Mouse (Mus musculus): ENCODE measurements around the gene Spcs2. TPM values are rescaled to one million over a fixed set of nuclear protein-coding genes. Genes with fewer than 3 reads are reported as not detected.
A peak's percentile ranks its signal among the peaks of the same experiment; 100 is the strongest.

Spcs2 gene
- polyA plus RNA-seq, 1 experiment from 2014 or later, result 318 TPM

GRCm38 (mm10) chr7:99889175-99889880 lies 26.1 kb upstream of the Spcs2 start:
- Histone ChIP-seq H3K27me3 (replicated peaks; ENCODE audit: insufficient read depth, low read length) (no peaks in the 10 kb centered on the region), H3K9ac (replicated peaks; ENCODE audit: low read depth) (no peak overlapping the region), H3K27ac (ENCODE audit: low read length) (no peak overlapping the region), H3K36me3 (ENCODE audit: insufficient read depth, low read length) (no peaks in the 10 kb centered on the region), H3K4me1 (ENCODE audit: insufficient read depth, low read depth, low read length) (no peaks in the 10 kb centered on the region), H3K4me3 (ENCODE audit: low read depth, low read length) (no peak overlapping the region), H3K4me2 (replicated peaks; ENCODE audit: low read depth, low read length) (no peak overlapping the region), H3K9me3 (ENCODE audit: low read length) (no peaks in the 10 kb centered on the region)
- WGBS, result 27% methylated on average over 10 of the region's 10 CpGs
- TF ChIP-seq CTCF (IDR thresholded peaks at IDR 0.05) (peak; percentile 58), EP300 (IDR thresholded peaks at IDR 0.05) (no peak)
- ATAC-seq (no peak; the same call in 1 of the 2 replicates), DNase-seq (ENCODE audit: low spot score) (no peak)

- ATAC-seq, result no peak
- Histone ChIP-seq H3K9ac (replicated peaks; ENCODE audit: low read depth) (no peak overlapping the region), H3K9me3 (ENCODE audit: low read length) (no peaks in the 10 kb centered on the region), H3K4me2 (replicated peaks; ENCODE audit: low read depth, low read length) (no peak overlapping the region), H3K4me3 (ENCODE audit: low read depth, low read length) (no peak overlapping the region), H3K27me3 (replicated peaks; ENCODE audit: insufficient read depth, low read length) (no peaks in the 10 kb centered on the region), H3K4me1 (ENCODE audit: insufficient read depth, low read depth, low read length) (no peaks in the 10 kb centered on the region), H3K36me3 (ENCODE audit: insufficient read depth, low read length) (no peaks in the 10 kb centered on the region), H3K27ac (ENCODE audit: low read length) (no peak overlapping the region)
- no peak for DNase-seq (ENCODE audit: low spot score)
- TF ChIP-seq CTCF (IDR thresholded peaks at IDR 0.05) (no peak), EP300 (IDR thresholded peaks at IDR 0.05) (no peak)
Measured at GRCm38 (mm10) chr7:99887743-99888142, 24.5 kb upstream of the Spcs2 start.

GRCm38 (mm10) chr7:99887230-99887735 lies 24.0 kb upstream of the Spcs2 start:
- 81% methylated on average over 2 of the region's 2 CpGs for WGBS
- H3K27me3 ChIP-seq (replicated peaks; ENCODE audit: insufficient read depth, low read length), result no peaks in the 10 kb centered on the region
- TF ChIP-seq EP300 (IDR thresholded peaks at IDR 0.05) (no peak), CTCF (IDR thresholded peaks at IDR 0.05) (no peak)
- H3K27ac ChIP-seq (ENCODE audit: low read length), result no peak overlapping the region
- H3K4me3 ChIP-seq (ENCODE audit: low read depth, low read length), result no peak overlapping the region
- ATAC-seq, result no peak
- no peak for DNase-seq (ENCODE audit: low spot score)
- H3K4me1 ChIP-seq (ENCODE audit: insufficient read depth, low read depth, low read length), result no peaks in the 10 kb centered on the region
- H3K4me2 ChIP-seq (replicated peaks; ENCODE audit: low read depth, low read length), result no peak overlapping the region
- H3K9ac ChIP-seq (replicated peaks; ENCODE audit: low read depth), result no peak overlapping the region
- H3K9me3 ChIP-seq (ENCODE audit: low read length), result no peaks in the 10 kb centered on the region
- no peaks in the 10 kb centered on the region for H3K36me3 ChIP-seq (ENCODE audit: insufficient read depth, low read length)

- 68% methylated on average over 2 of the region's 2 CpGs for WGBS
- no peak for ATAC-seq
- H3K36me3 ChIP-seq (ENCODE audit: insufficient read depth, low read length), result no peaks in the 10 kb centered on the region
Measured at GRCm38 (mm10) chr7:99878254-99878653, 15.0 kb upstream of the Spcs2 start.

GRCm38 (mm10) chr7:99876345-99876744 lies 13.1 kb upstream of the Spcs2 start:
- WGBS, result 0% methylated on average over 3 of the region's 3 CpGs
- ATAC-seq (peak; percentile 62; the same call in 1 of the 2 replicates), DNase-seq (ENCODE audit: low spot score) (peak; percentile 86)
- H3K9ac ChIP-seq (replicated peaks; ENCODE audit: low read depth), result no peak overlapping the region
- H3K36me3 ChIP-seq (ENCODE audit: insufficient read depth, low read length), result no peaks in the 10 kb centered on the region
- no peak overlapping the region for H3K4me2 ChIP-seq (replicated peaks; ENCODE audit: low read depth, low read length)
- no peaks in the 10 kb centered on the region for H3K9me3 ChIP-seq (ENCODE audit: low read length)
- no peaks in the 10 kb centered on the region for H3K27me3 ChIP-seq (replicated peaks; ENCODE audit: insufficient read depth, low read length)
- H3K27ac ChIP-seq (ENCODE audit: low read length), result no peak overlapping the region
- no peak for TF ChIP-seq EP300 (IDR thresholded peaks at IDR 0.05)
- TF ChIP-seq CTCF (IDR thresholded peaks at IDR 0.05), result peak; percentile 94
- no peak overlapping the region for H3K4me3 ChIP-seq (ENCODE audit: low read depth, low read length)
- H3K4me1 ChIP-seq (ENCODE audit: insufficient read depth, low read depth, low read length), result 0 out of 2 replicates have a peak, but pooled peaks cover 2% of the 10 kb centered on the region

More at GRCm38 (mm10) chr7:99878254-99878653, 15.0 kb upstream of the Spcs2 start:
- H3K9me3 ChIP-seq (ENCODE audit: low read length), result no peaks in the 10 kb centered on the region
- TF ChIP-seq EP300 (IDR thresholded peaks at IDR 0.05) (no peak), CTCF (IDR thresholded peaks at IDR 0.05) (no peak)
- H3K27ac ChIP-seq (ENCODE audit: low read length), result no peak overlapping the region
- H3K4me2 ChIP-seq (replicated peaks; ENCODE audit: low read depth, low read length), result no peak overlapping the region
- H3K4me1 ChIP-seq (ENCODE audit: insufficient read depth, low read depth, low read length), result 0 out of 2 replicates have a peak, but pooled peaks cover 2% of the 10 kb centered on the region
- H3K27me3 ChIP-seq (replicated peaks; ENCODE audit: insufficient read depth, low read length), result no peaks in the 10 kb centered on the region
- no peak overlapping the region for H3K4me3 ChIP-seq (ENCODE audit: low read depth, low read length)
- H3K9ac ChIP-seq (replicated peaks; ENCODE audit: low read depth), result no peak overlapping the region
- DNase-seq (ENCODE audit: low spot score), result no peak

GRCm38 (mm10) chr7:99875891-99876290 lies 12.6 kb upstream of the Spcs2 start:
- Histone ChIP-seq H3K4me3 (ENCODE audit: low read depth, low read length) (no peak overlapping the region), H3K4me1 (ENCODE audit: insufficient read depth, low read depth, low read length) (0 out of 2 replicates have a peak, but pooled peaks cover 2% of the 10 kb centered on the region), H3K9ac (replicated peaks; ENCODE audit: low read depth) (no peak overlapping the region), H3K27me3 (replicated peaks; ENCODE audit: insufficient read depth, low read length) (no peaks in the 10 kb centered on the region), H3K27ac (ENCODE audit: low read length) (no peak overlapping the region), H3K9me3 (ENCODE audit: low read length) (no peaks in the 10 kb centered on the region), H3K4me2 (replicated peaks; ENCODE audit: low read depth, low read length) (no peak overlapping the region), H3K36me3 (ENCODE audit: insufficient read depth, low read length) (no peaks in the 10 kb centered on the region)
- TF ChIP-seq CTCF (IDR thresholded peaks at IDR 0.05) (no peak), EP300 (IDR thresholded peaks at IDR 0.05) (no peak)
- WGBS, result 47% methylated on average over 5 of the region's 5 CpGs
- ATAC-seq, result no peak
- DNase-seq (ENCODE audit: low spot score), result no peak
